Mouse (Mus musculus): ENCODE data around the gene Hcfc2. TPM values are rescaled to one million over a fixed set of nuclear protein-coding genes. Genes with fewer than 3 reads are reported as not detected.

Gene Hcfc2
- polyA plus RNA-seq, 1 experiment from 2014 or later = 45.1 TPM

GRCm38 (mm10) chr10:82777075-82777474 is 81.1 kb downstream of the Hcfc2 start:
- H3K36me3 ChIP-seq (ENCODE audit: control insufficient read depth, insufficient read depth, low read length) = no peaks in the 10 kb centered on the region
- H3K9me3 ChIP-seq (replicated peaks; ENCODE audit: control insufficient read depth, low read length) = no peaks in the 10 kb centered on the region
- H3K4me3 ChIP-seq (replicated peaks; ENCODE audit: low read length) = no peak overlapping the region
- H3K27me3 ChIP-seq (ENCODE audit: control insufficient read depth, insufficient read depth, low read length) = no peaks in the 10 kb centered on the region
- no peaks in the 10 kb centered on the region for H3K4me1 ChIP-seq (ENCODE audit: control insufficient read depth, insufficient read depth, low read length)
- H3K27ac ChIP-seq (ENCODE audit: low read length) = no peak overlapping the region
- 55% methylated on average over 2 of the region's 2 CpGs for WGBS
- H3K9ac ChIP-seq (ENCODE audit: low read length) = no peak overlapping the region
- no peak overlapping the region for H3K4me2 ChIP-seq (ENCODE audit: low read depth, low read length)
- ATAC-seq (ENCODE audit: insufficient read depth, low FRiP score) = no peak

- WGBS = 29% methylated on average over 13 of the region's 13 CpGs
- Histone ChIP-seq H3K4me1 (ENCODE audit: control insufficient read depth, insufficient read depth, low read length) (no peaks in the 10 kb centered on the region), H3K27me3 (ENCODE audit: control insufficient read depth, insufficient read depth, low read length) (no peaks in the 10 kb centered on the region), H3K9me3 (replicated peaks; ENCODE audit: control insufficient read depth, low read length) (no peaks in the 10 kb centered on the region), H3K27ac (ENCODE audit: low read length) (peak overlapping the region; percentile 20; the same call in 1 of the 2 replicates), H3K9ac (ENCODE audit: low read length) (no peak overlapping the region), H3K36me3 (ENCODE audit: control insufficient read depth, insufficient read depth, low read length) (no peaks in the 10 kb centered on the region), H3K4me3 (replicated peaks; ENCODE audit: low read length) (no peak overlapping the region), H3K4me2 (ENCODE audit: low read depth, low read length) (peak overlapping the region; percentile 16; the same call in 1 of the 2 replicates)
- ATAC-seq (ENCODE audit: insufficient read depth, low FRiP score) = peak; percentile 39; the same call in 1 of the 2 replicates
Observed at GRCm38 (mm10) chr10:82777886-82778285, 81.9 kb downstream of the Hcfc2 start.

- WGBS = 77% methylated on average over 8 of the region's 8 CpGs
- no peaks in the 10 kb centered on the region for H3K36me3 ChIP-seq (ENCODE audit: control insufficient read depth, insufficient read depth, low read length)
- H3K9me3 ChIP-seq (replicated peaks; ENCODE audit: control insufficient read depth, low read length) = no peaks in the 10 kb centered on the region
- no peak overlapping the region for H3K27ac ChIP-seq (ENCODE audit: low read length)
- no peak overlapping the region for H3K4me3 ChIP-seq (replicated peaks; ENCODE audit: low read length)
- no peak overlapping the region for H3K4me2 ChIP-seq (ENCODE audit: low read depth, low read length)
- H3K9ac ChIP-seq (ENCODE audit: low read length) = no peak overlapping the region
- ATAC-seq (ENCODE audit: insufficient read depth, low FRiP score) = no peak
- no peaks in the 10 kb centered on the region for H3K4me1 ChIP-seq (ENCODE audit: control insufficient read depth, insufficient read depth, low read length)
- H3K27me3 ChIP-seq (ENCODE audit: control insufficient read depth, insufficient read depth, low read length) = no peaks in the 10 kb centered on the region
Observed at GRCm38 (mm10) chr10:82778791-82779549, 83.0 kb downstream of the Hcfc2 start.

- no peak overlapping the region for H3K9ac ChIP-seq (ENCODE audit: low read length)
- H3K4me2 ChIP-seq (ENCODE audit: low read depth, low read length) = no peak overlapping the region
- WGBS = 98% methylated on average over 14 of the region's 14 CpGs
- ATAC-seq (ENCODE audit: insufficient read depth, low FRiP score) = no peak
- no peak overlapping the region for H3K4me3 ChIP-seq (replicated peaks; ENCODE audit: low read length)
- H3K9me3 ChIP-seq (replicated peaks; ENCODE audit: control insufficient read depth, low read length) = no peaks in the 10 kb centered on the region
- H3K27me3 ChIP-seq (ENCODE audit: control insufficient read depth, insufficient read depth, low read length) = no peaks in the 10 kb centered on the region
- no peak overlapping the region for H3K27ac ChIP-seq (ENCODE audit: low read length)
- no peaks in the 10 kb centered on the region for H3K36me3 ChIP-seq (ENCODE audit: control insufficient read depth, insufficient read depth, low read length)
- H3K4me1 ChIP-seq (ENCODE audit: control insufficient read depth, insufficient read depth, low read length) = no peaks in the 10 kb centered on the region
Observed at GRCm38 (mm10) chr10:82779831-82780230, 83.9 kb downstream of the Hcfc2 start.

- Histone ChIP-seq H3K4me3 (replicated peaks; ENCODE audit: low read length) (no peak overlapping the region), H3K4me2 (ENCODE audit: low read depth, low read length) (no peak overlapping the region), H3K4me1 (ENCODE audit: control insufficient read depth, insufficient read depth, low read length) (no peaks in the 10 kb centered on the region), H3K27ac (ENCODE audit: low read length) (no peak overlapping the region), H3K9ac (ENCODE audit: low read length) (no peak overlapping the region), H3K27me3 (ENCODE audit: control insufficient read depth, insufficient read depth, low read length) (no peaks in the 10 kb centered on the region), H3K36me3 (ENCODE audit: control insufficient read depth, insufficient read depth, low read length) (no peaks in the 10 kb centered on the region), H3K9me3 (replicated peaks; ENCODE audit: control insufficient read depth, low read length) (no peaks in the 10 kb centered on the region)
- 89% methylated on average over 3 of the region's 3 CpGs for WGBS
- no peak for ATAC-seq (ENCODE audit: insufficient read depth, low FRiP score)
Observed at GRCm38 (mm10) chr10:82780322-82780721, 84.4 kb downstream of the Hcfc2 start.

GRCm38 (mm10) chr10:82780816-82781215 is 84.9 kb downstream of the Hcfc2 start:
- Histone ChIP-seq H3K9me3 (replicated peaks; ENCODE audit: control insufficient read depth, low read length) (no peaks in the 10 kb centered on the region), H3K4me1 (ENCODE audit: control insufficient read depth, insufficient read depth, low read length) (no peaks in the 10 kb centered on the region)
- no peak for ATAC-seq (ENCODE audit: insufficient read depth, low FRiP score)

GRCm38 (mm10) chr10:82782472-82782871 is 86.5 kb downstream of the Hcfc2 start:
- no peaks in the 10 kb centered on the region for H3K27me3 ChIP-seq (ENCODE audit: control insufficient read depth, insufficient read depth, low read length)
- no peak overlapping the region for H3K4me3 ChIP-seq (replicated peaks; ENCODE audit: low read length)
- no peaks in the 10 kb centered on the region for H3K36me3 ChIP-seq (ENCODE audit: control insufficient read depth, insufficient read depth, low read length)
- H3K4me2 ChIP-seq (ENCODE audit: low read depth, low read length) = no peak overlapping the region
- no peak overlapping the region for H3K27ac ChIP-seq (ENCODE audit: low read length)
- peak; percentile 55; the same call in 1 of the 2 replicates for ATAC-seq (ENCODE audit: insufficient read depth, low FRiP score)
- no peaks in the 10 kb centered on the region for H3K4me1 ChIP-seq (ENCODE audit: control insufficient read depth, insufficient read depth, low read length)
- no peak overlapping the region for H3K9ac ChIP-seq (ENCODE audit: low read length)
- H3K9me3 ChIP-seq (replicated peaks; ENCODE audit: control insufficient read depth, low read length) = no peaks in the 10 kb centered on the region
- WGBS = 27% methylated on average over 2 of the region's 2 CpGs

More at GRCm38 (mm10) chr10:82780816-82781215, 84.9 kb downstream of the Hcfc2 start:
- Histone ChIP-seq H3K4me3 (replicated peaks; ENCODE audit: low read length) (no peak overlapping the region), H3K4me2 (ENCODE audit: low read depth, low read length) (no peak overlapping the region), H3K36me3 (ENCODE audit: control insufficient read depth, insufficient read depth, low read length) (no peaks in the 10 kb centered on the region), H3K27ac (ENCODE audit: low read length) (no peak overlapping the region), H3K9ac (ENCODE audit: low read length) (no peak overlapping the region), H3K27me3 (ENCODE audit: control insufficient read depth, insufficient read depth, low read length) (no peaks in the 10 kb centered on the region)

GRCm38 (mm10) chr10:82789181-82789580 is 93.2 kb downstream of the Hcfc2 start:
- H3K4me1 ChIP-seq (ENCODE audit: control insufficient read depth, insufficient read depth, low read length) = no peaks in the 10 kb centered on the region
- no peaks in the 10 kb centered on the region for H3K9me3 ChIP-seq (replicated peaks; ENCODE audit: control insufficient read depth, low read length)
- ATAC-seq (ENCODE audit: insufficient read depth, low FRiP score) = no peak
- H3K27me3 ChIP-seq (ENCODE audit: control insufficient read depth, insufficient read depth, low read length) = no peaks in the 10 kb centered on the region
- no peak overlapping the region for H3K4me2 ChIP-seq (ENCODE audit: low read depth, low read length)
- no peak overlapping the region for H3K9ac ChIP-seq (ENCODE audit: low read length)
- H3K27ac ChIP-seq (ENCODE audit: low read length) = no peak overlapping the region
- H3K36me3 ChIP-seq (ENCODE audit: control insufficient read depth, insufficient read depth, low read length) = no peaks in the 10 kb centered on the region
- H3K4me3 ChIP-seq (replicated peaks; ENCODE audit: low read length) = no peak overlapping the region

GRCm38 (mm10) chr10:82790504-82790903 is 94.5 kb downstream of the Hcfc2 start:
- Histone ChIP-seq H3K4me3 (replicated peaks; ENCODE audit: low read length) (no peak overlapping the region), H3K36me3 (ENCODE audit: control insufficient read depth, insufficient read depth, low read length) (no peaks in the 10 kb centered on the region), H3K4me1 (ENCODE audit: control insufficient read depth, insufficient read depth, low read length) (no peaks in the 10 kb centered on the region), H3K9me3 (replicated peaks; ENCODE audit: control insufficient read depth, low read length) (no peaks in the 10 kb centered on the region), H3K27me3 (ENCODE audit: control insufficient read depth, insufficient read depth, low read length) (no peaks in the 10 kb centered on the region), H3K27ac (ENCODE audit: low read length) (no peak overlapping the region), H3K9ac (ENCODE audit: low read length) (no peak overlapping the region), H3K4me2 (ENCODE audit: low read depth, low read length) (no peak overlapping the region)
- WGBS = 88% methylated on average over 5 of the region's 5 CpGs
- no peak for ATAC-seq (ENCODE audit: insufficient read depth, low FRiP score)
